Mouse (Mus musculus) limb, embryonic 13.5 days (tissue): ENCODE measurements around the gene Fsd1l. TPM values are rescaled to one million over a fixed set of nuclear protein-coding genes. Genes with fewer than 3 reads are reported as not detected.
A peak's percentile ranks its signal among the peaks of the same experiment; 100 is the strongest.

Source experiments
- ATAC-seq: fragments of 200-750 bp; cut with Nextera tagmentation; 2 replicates; pipeline ENCODE4 v1.8.0; 2017; ENCODE audit warnings: low read depth, moderate number of reproducible peaks, moderate TSS enrichment; ENCODE audit not compliant: low FRiP score
- H3K27ac ChIP-seq: fragments of 300-500 bp; sonication (generic); 2 replicates; pipeline ENCODE4 v1.5.1; 2015; ENCODE audit warnings: inconsistent platforms, mild to moderate bottlenecking, moderate library complexity
- H3K27me3 ChIP-seq: fragments of 300-500 bp; sonication (generic); 2 replicates; pipeline ENCODE4 v1.6.1; 2015; ENCODE audit warnings: mild to moderate bottlenecking, inconsistent platforms
- H3K36me3 ChIP-seq: fragments of 300-500 bp; sonication (generic); 2 replicates; pipeline ENCODE4 v1.6.1; 2015; ENCODE audit warnings: inconsistent platforms, mild to moderate bottlenecking, moderate library complexity
- H3K4me1 ChIP-seq: fragments of 300-500 bp; sonication (generic); 2 replicates; pipeline ENCODE4 v1.6.1; 2015; ENCODE audit warnings: inconsistent platforms
- H3K4me2 ChIP-seq: fragments of 300-500 bp; sonication (generic); replicated peaks from 2 replicates; pipeline ENCODE4 v1.6.1; 2015; ENCODE audit warnings: inconsistent platforms, mild to moderate bottlenecking, moderate library complexity
- H3K4me3 ChIP-seq: fragments of 300-500 bp; sonication (generic); 2 replicates; pipeline ENCODE4 v1.5.1; 2015; ENCODE audit warnings: moderate library complexity, mild to moderate bottlenecking, inconsistent platforms
- H3K9ac ChIP-seq: fragments of 300-500 bp; sonication (generic); 2 replicates; pipeline ENCODE4 v1.6.1; 2015; ENCODE audit warnings: mild to moderate bottlenecking, inconsistent platforms
- H3K9me3 ChIP-seq: fragments of 300-500 bp; sonication (generic); 2 replicates; pipeline ENCODE4 v1.6.1; 2016; ENCODE audit warnings: inconsistent platforms
- WGBS: fragments of 180-500 bp; shearing (Covaris S2); methylation state at CpG from one replicate; pipeline ENCODE4 v1.1.7; 2015; 5-methylcytosine and 5-hydroxymethylcytosine counted together
- polyA plus RNA-seq: library from polyadenylated mRNA; unstranded; fragments of >200 nt; fragmentation: Nextera tagmentation; extraction: Ambion mirVana; gene quantifications from 2 replicates; pipeline ENCODE4 v1.2.1, GENCODE M21; 2015

The Fsd1l gene
- polyA plus RNA-seq = 16.8 and 17.4 TPM in 2 replicates

GRCm38 (mm10) chr4:53631316-53632010 lies at the start of gene Fsd1l:
Gene Fsd1l, plus strand, starts transcription at chr4:53631471.
- peak within 1 kb of the TSS; percentile 85 for H3K9ac ChIP-seq
- H3K27me3 ChIP-seq = no peaks in the 10 kb centered on the region
- peak within 1 kb of the TSS; percentile 75 for H3K4me3 ChIP-seq
- WGBS = under 1% methylated on average over 72 of the region's 88 CpGs
- ATAC-seq = peak; percentile 82
- peak within 1 kb of the TSS; percentile 77 for H3K4me2 ChIP-seq
- no peaks in the 10 kb centered on the region for H3K9me3 ChIP-seq
- peaks cover 15% of the 10 kb centered on the region for H3K4me1 ChIP-seq
- peak within 1 kb of the TSS; percentile 33; the same call in 1 of the 2 replicates for H3K27ac ChIP-seq
- H3K36me3 ChIP-seq = no peaks in the 10 kb centered on the region; the same call in 1 of the 2 replicates

- Histone ChIP-seq H3K9me3 (no peaks in the 10 kb centered on the region), H3K9ac (no peak overlapping the region), H3K4me2 (no peak overlapping the region), H3K4me1 (no peaks in the 10 kb centered on the region), H3K4me3 (no peak overlapping the region), H3K27ac (no peak overlapping the region), H3K36me3 (no peaks in the 10 kb centered on the region), H3K27me3 (no peaks in the 10 kb centered on the region)
- ATAC-seq = no peak
Observed at GRCm38 (mm10) chr4:53587676-53588075, 43.6 kb upstream of the Fsd1l start.

- Histone ChIP-seq H3K9me3 (no peaks in the 10 kb centered on the region), H3K27me3 (no peaks in the 10 kb centered on the region), H3K9ac (no peak overlapping the region), H3K36me3 (no peaks in the 10 kb centered on the region), H3K4me2 (no peak overlapping the region), H3K4me3 (no peak overlapping the region), H3K4me1 (no peaks in the 10 kb centered on the region; the same call in 1 of the 2 replicates), H3K27ac (no peak overlapping the region)
- ATAC-seq = no peak
- whole genome bisulfite sequencing = 74% methylated on average over 1 of the region's 1 CpGs
Observed at GRCm38 (mm10) chr4:53588936-53589335, 42.3 kb upstream of the Fsd1l start.

- Histone ChIP-seq H3K9ac (no peak overlapping the region), H3K9me3 (no peaks in the 10 kb centered on the region), H3K4me2 (no peak overlapping the region), H3K36me3 (no peaks in the 10 kb centered on the region), H3K27me3 (no peaks in the 10 kb centered on the region), H3K4me3 (no peak overlapping the region), H3K27ac (no peak overlapping the region), H3K4me1 (no peaks in the 10 kb centered on the region; the same call in 1 of the 2 replicates)
- 87% methylated on average over 4 of the region's 4 CpGs for WGBS
- ATAC-seq = no peak
Observed at GRCm38 (mm10) chr4:53589466-53589865, 41.8 kb upstream of the Fsd1l start.

- 66% methylated on average over 4 of the region's 4 CpGs for WGBS
- Histone ChIP-seq H3K4me2 (no peak overlapping the region), H3K4me3 (no peak overlapping the region), H3K9me3 (no peaks in the 10 kb centered on the region), H3K4me1 (no peaks in the 10 kb centered on the region; the same call in 1 of the 2 replicates), H3K27ac (no peak overlapping the region), H3K27me3 (no peaks in the 10 kb centered on the region), H3K36me3 (no peaks in the 10 kb centered on the region), H3K9ac (no peak overlapping the region)
- no peak for ATAC-seq
Observed at GRCm38 (mm10) chr4:53590163-53590562, 41.1 kb upstream of the Fsd1l start.

GRCm38 (mm10) chr4:53590691-53591447 lies 40.4 kb upstream of the Fsd1l start:
- H3K4me1 ChIP-seq = no peaks in the 10 kb centered on the region; the same call in 1 of the 2 replicates
- no peak overlapping the region for H3K4me3 ChIP-seq
- H3K9ac ChIP-seq = no peak overlapping the region
- ATAC-seq = no peak
- H3K4me2 ChIP-seq = no peak overlapping the region
- H3K27ac ChIP-seq = no peak overlapping the region
- no peaks in the 10 kb centered on the region for H3K9me3 ChIP-seq
- WGBS = 87% methylated on average over 7 of the region's 7 CpGs
- no peaks in the 10 kb centered on the region for H3K27me3 ChIP-seq
- H3K36me3 ChIP-seq = no peaks in the 10 kb centered on the region

GRCm38 (mm10) chr4:53591536-53591935 lies 39.7 kb upstream of the Fsd1l start:
- H3K27me3 ChIP-seq = no peaks in the 10 kb centered on the region
- no peaks in the 10 kb centered on the region for H3K9me3 ChIP-seq
- H3K4me1 ChIP-seq = no peaks in the 10 kb centered on the region; the same call in 1 of the 2 replicates
- H3K4me3 ChIP-seq = no peak overlapping the region
- H3K36me3 ChIP-seq = no peaks in the 10 kb centered on the region
- 91% methylated on average over 11 of the region's 11 CpGs for WGBS
- no peak for ATAC-seq
- H3K9ac ChIP-seq = no peak overlapping the region
- no peak overlapping the region for H3K4me2 ChIP-seq
- H3K27ac ChIP-seq = no peak overlapping the region

GRCm38 (mm10) chr4:53591941-53592340 lies 39.3 kb upstream of the Fsd1l start:
- WGBS = 85% methylated on average over 8 of the region's 8 CpGs
- H3K4me1 ChIP-seq = no peaks in the 10 kb centered on the region; the same call in 1 of the 2 replicates
- H3K27me3 ChIP-seq = no peaks in the 10 kb centered on the region
- H3K27ac ChIP-seq = no peak overlapping the region
- no peak overlapping the region for H3K9ac ChIP-seq
- no peak overlapping the region for H3K4me3 ChIP-seq
- no peaks in the 10 kb centered on the region for H3K9me3 ChIP-seq
- no peak for ATAC-seq
- no peak overlapping the region for H3K4me2 ChIP-seq
- H3K36me3 ChIP-seq = no peaks in the 10 kb centered on the region

- Histone ChIP-seq H3K9ac (no peak overlapping the region), H3K9me3 (no peaks in the 10 kb centered on the region), H3K4me2 (no peak overlapping the region), H3K4me3 (no peak overlapping the region), H3K4me1 (no peaks in the 10 kb centered on the region; the same call in 1 of the 2 replicates), H3K27me3 (no peaks in the 10 kb centered on the region), H3K27ac (no peak overlapping the region), H3K36me3 (no peaks in the 10 kb centered on the region)
- no peak for ATAC-seq
- WGBS = 70% methylated on average over 9 of the region's 9 CpGs
Observed at GRCm38 (mm10) chr4:53592386-53592785, 38.9 kb upstream of the Fsd1l start.

- WGBS = 26% methylated on average over 4 of the region's 4 CpGs
- Histone ChIP-seq H3K4me2 (no peak overlapping the region), H3K36me3 (no peaks in the 10 kb centered on the region), H3K9me3 (no peaks in the 10 kb centered on the region), H3K27ac (no peak overlapping the region), H3K9ac (no peak overlapping the region), H3K27me3 (no peaks in the 10 kb centered on the region), H3K4me1 (no peaks in the 10 kb centered on the region; the same call in 1 of the 2 replicates), H3K4me3 (no peak overlapping the region)
- ATAC-seq = no peak; the same call in 1 of the 2 replicates
Observed at GRCm38 (mm10) chr4:53594204-53594603, 37.1 kb upstream of the Fsd1l start.

- Histone ChIP-seq H3K9me3 (no peaks in the 10 kb centered on the region), H3K9ac (no peak overlapping the region), H3K4me2 (no peak overlapping the region), H3K36me3 (no peaks in the 10 kb centered on the region), H3K4me1 (no peaks in the 10 kb centered on the region; the same call in 1 of the 2 replicates), H3K4me3 (no peak overlapping the region), H3K27me3 (no peaks in the 10 kb centered on the region), H3K27ac (no peak overlapping the region)
- WGBS = 78% methylated on average over 12 of the region's 12 CpGs
- ATAC-seq = no peak
Observed at GRCm38 (mm10) chr4:53595246-53596062, 35.8 kb upstream of the Fsd1l start.
